Mouse (Mus musculus): Measurements from ENCODE around the gene Esm1. TPM values are rescaled to one million over a fixed set of nuclear protein-coding genes. Genes with fewer than 3 reads are reported as not detected.
A peak's percentile ranks its signal among the peaks of the same experiment; 100 is the strongest.
"Not testable (repeated sequence)": the region's sequence is repeated elsewhere in the genome, so short reads cannot be mapped to it uniquely, and the experiment has no call there.

Gene Esm1
- polyA plus RNA-seq, 1 experiment from 2014 or later: 2.6 TPM

DNA sequence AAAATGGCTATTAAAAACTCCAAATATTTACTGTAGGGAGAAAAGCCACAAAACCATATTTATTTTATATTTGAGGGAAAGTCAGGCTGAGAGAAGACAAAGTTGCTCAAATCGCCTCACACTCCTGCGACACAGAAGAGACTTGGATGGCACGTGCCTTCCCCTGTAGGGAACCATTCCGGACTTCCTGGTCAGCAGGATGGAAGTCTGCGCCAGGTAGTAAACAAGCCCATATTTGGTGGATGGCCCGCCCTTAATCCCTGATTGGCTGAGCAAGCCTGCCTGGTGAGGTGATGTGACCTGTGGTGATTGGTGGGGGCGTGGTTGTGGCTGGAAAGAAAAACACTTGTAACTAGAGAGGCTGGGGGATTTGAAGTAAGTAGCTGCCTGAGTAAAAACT lies 43.1 kb downstream of the Esm1 start:
- H3K27ac ChIP-seq (replicated peaks; ENCODE audit: low read depth, low read length); ATAC-seq (ENCODE audit: insufficient number of reproducible peaks, low FRiP score, low TSS enrichment, low read depth); H3K4me2 ChIP-seq (ENCODE audit: low read depth, severe bottlenecking); H3K9ac ChIP-seq (ENCODE audit: low read length); DNase-seq (ENCODE audit: low spot score); H3K9me3 ChIP-seq (ENCODE audit: control insufficient read depth, low read length); H3K4me1 ChIP-seq (ENCODE audit: control insufficient read depth, insufficient read depth, low read length); H3K4me3 ChIP-seq (ENCODE audit: low read depth, low read length); H3K36me3 ChIP-seq (ENCODE audit: control insufficient read depth, insufficient read depth, low read length); H3K27me3 ChIP-seq (ENCODE audit: control insufficient read depth, insufficient read depth, low read length): not testable (repeated sequence)
- WGBS: 83% methylated on average over 7 of the region's 7 CpGs

DNA sequence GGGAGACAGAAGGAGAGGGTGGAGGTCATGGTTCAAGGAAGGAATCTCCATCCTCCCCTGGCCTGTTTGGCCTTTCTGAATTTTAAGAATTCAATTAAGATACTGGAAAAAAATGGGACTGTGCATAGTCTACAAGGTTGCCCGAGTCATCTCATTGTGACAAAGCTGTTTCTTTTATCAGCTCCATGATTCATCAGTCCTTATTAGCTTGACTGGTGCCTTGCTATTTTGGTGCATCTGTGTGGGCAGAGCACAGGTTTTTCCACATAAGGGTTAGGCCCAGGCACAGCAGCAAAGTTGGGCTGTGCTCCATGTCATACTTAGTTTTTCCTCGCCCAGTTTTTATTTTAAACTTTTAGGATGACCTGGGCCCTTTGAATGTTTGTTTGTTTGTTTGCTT lies 47.3 kb downstream of the Esm1 start:
- no peak for DNase-seq (ENCODE audit: low spot score)
- no peaks in the 10 kb centered on the region for H3K27me3 ChIP-seq (ENCODE audit: control insufficient read depth, insufficient read depth, low read length)
- H3K36me3 ChIP-seq (ENCODE audit: control insufficient read depth, insufficient read depth, low read length): no peaks in the 10 kb centered on the region
- no peaks in the 10 kb centered on the region for H3K9me3 ChIP-seq (ENCODE audit: control insufficient read depth, low read length)
- H3K9ac ChIP-seq (ENCODE audit: low read length): no peak overlapping the region
- no peak for ATAC-seq (ENCODE audit: insufficient number of reproducible peaks, low FRiP score, low TSS enrichment, low read depth)
- no peak overlapping the region for H3K4me3 ChIP-seq (ENCODE audit: low read depth, low read length)
- 83% methylated on average over 2 of the region's 2 CpGs for WGBS
- H3K27ac ChIP-seq (replicated peaks; ENCODE audit: low read depth, low read length): no peak overlapping the region
- no peak overlapping the region for H3K4me2 ChIP-seq (ENCODE audit: low read depth, severe bottlenecking)
- no peaks in the 10 kb centered on the region for H3K4me1 ChIP-seq (ENCODE audit: control insufficient read depth, insufficient read depth, low read length)

DNA sequence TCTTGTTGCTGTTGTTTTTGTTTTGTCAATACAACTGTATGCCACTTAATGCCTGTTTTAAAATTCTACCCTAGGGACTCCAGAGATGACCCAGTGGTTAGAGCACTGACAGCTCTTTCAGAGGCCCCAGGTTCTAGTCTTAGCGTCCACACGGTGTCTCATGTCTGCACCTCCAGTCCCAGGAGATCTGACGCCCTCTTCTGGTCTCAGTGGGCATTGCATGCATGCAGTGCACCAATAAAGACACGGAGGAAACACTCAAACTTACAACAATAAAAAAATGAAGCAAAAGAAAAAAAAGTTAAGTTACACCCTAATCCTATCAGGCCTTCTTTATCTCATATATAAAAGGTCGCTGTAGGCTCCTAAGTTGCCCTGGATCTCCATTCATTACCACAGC lies 47.7 kb downstream of the Esm1 start:
- H3K9ac ChIP-seq (ENCODE audit: low read length): no peak overlapping the region
- H3K36me3 ChIP-seq (ENCODE audit: control insufficient read depth, insufficient read depth, low read length): no peaks in the 10 kb centered on the region
- H3K4me3 ChIP-seq (ENCODE audit: low read depth, low read length): no peak overlapping the region
- H3K4me1 ChIP-seq (ENCODE audit: control insufficient read depth, insufficient read depth, low read length): no peaks in the 10 kb centered on the region
- no peak overlapping the region for H3K4me2 ChIP-seq (ENCODE audit: low read depth, severe bottlenecking)
- H3K9me3 ChIP-seq (ENCODE audit: control insufficient read depth, low read length): no peaks in the 10 kb centered on the region
- ATAC-seq (ENCODE audit: insufficient number of reproducible peaks, low FRiP score, low TSS enrichment, low read depth): no peak
- DNase-seq (ENCODE audit: low spot score): no peak
- H3K27me3 ChIP-seq (ENCODE audit: control insufficient read depth, insufficient read depth, low read length): no peaks in the 10 kb centered on the region
- WGBS: 45% methylated on average over 5 of the region's 5 CpGs
- H3K27ac ChIP-seq (replicated peaks; ENCODE audit: low read depth, low read length): no peak overlapping the region

DNA sequence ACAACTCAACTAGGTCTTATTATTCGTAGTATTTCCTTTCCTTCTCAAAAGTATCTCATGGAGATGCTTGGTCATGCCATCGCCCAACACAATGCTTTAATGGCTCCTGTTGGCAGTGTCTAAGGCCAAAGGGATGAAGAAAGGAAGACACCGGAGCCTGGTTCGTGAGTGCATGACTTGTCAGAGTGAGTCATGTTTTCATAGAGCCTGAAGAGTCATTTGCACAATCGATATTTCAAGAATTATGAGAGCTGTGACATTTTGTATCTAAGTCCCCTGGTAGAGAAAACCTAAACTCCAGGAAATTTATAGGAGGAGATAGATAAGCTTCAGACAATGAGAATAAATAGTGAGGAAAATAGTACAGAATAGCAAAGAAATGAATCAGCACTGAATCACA lies 49.8 kb downstream of the Esm1 start:
- H3K36me3 ChIP-seq (ENCODE audit: control insufficient read depth, insufficient read depth, low read length): no peaks in the 10 kb centered on the region
- no peaks in the 10 kb centered on the region for H3K9me3 ChIP-seq (ENCODE audit: control insufficient read depth, low read length)
- no peak overlapping the region for H3K4me2 ChIP-seq (ENCODE audit: low read depth, severe bottlenecking)
- DNase-seq (ENCODE audit: low spot score) (no peak), ATAC-seq (ENCODE audit: insufficient number of reproducible peaks, low FRiP score, low TSS enrichment, low read depth) (no peak)
- no peak overlapping the region for H3K27ac ChIP-seq (replicated peaks; ENCODE audit: low read depth, low read length)
- WGBS: 90% methylated on average over 5 of the region's 5 CpGs
- H3K27me3 ChIP-seq (ENCODE audit: control insufficient read depth, insufficient read depth, low read length): no peaks in the 10 kb centered on the region
- H3K4me1 ChIP-seq (ENCODE audit: control insufficient read depth, insufficient read depth, low read length): no peaks in the 10 kb centered on the region
- no peak overlapping the region for H3K4me3 ChIP-seq (ENCODE audit: low read depth, low read length)
- no peak overlapping the region for H3K9ac ChIP-seq (ENCODE audit: low read length)

DNA sequence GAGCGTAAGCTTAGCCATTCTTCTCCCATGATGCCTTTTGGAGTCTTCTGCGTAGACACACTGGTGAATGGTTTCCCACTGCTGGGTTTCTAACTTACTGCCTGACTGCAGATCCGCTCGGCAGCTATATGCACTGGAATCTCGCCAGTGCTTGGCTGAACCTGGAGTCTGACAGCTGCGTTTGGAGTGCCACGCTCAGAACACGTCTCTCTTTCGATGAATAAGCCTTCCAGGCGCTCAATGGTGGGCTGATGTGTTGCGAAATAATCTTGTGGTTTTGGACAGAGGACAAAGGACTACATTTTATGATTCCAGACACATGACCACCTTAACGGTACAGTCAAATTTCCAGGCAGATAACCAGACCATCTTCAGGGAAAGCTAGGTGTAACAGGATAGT lies 53.4 kb downstream of the Esm1 start:
- H3K27me3 ChIP-seq (ENCODE audit: control insufficient read depth, insufficient read depth, low read length): no peaks in the 10 kb centered on the region
- no peak overlapping the region for H3K4me2 ChIP-seq (ENCODE audit: low read depth, severe bottlenecking)
- no peak overlapping the region for H3K27ac ChIP-seq (replicated peaks; ENCODE audit: low read depth, low read length)
- H3K9ac ChIP-seq (ENCODE audit: low read length): no peak overlapping the region
- H3K9me3 ChIP-seq (ENCODE audit: control insufficient read depth, low read length): no peaks in the 10 kb centered on the region
- ATAC-seq (ENCODE audit: insufficient number of reproducible peaks, low FRiP score, low TSS enrichment, low read depth) (no peak), DNase-seq (ENCODE audit: low spot score) (no peak)
- H3K4me3 ChIP-seq (ENCODE audit: low read depth, low read length): no peak overlapping the region
- 88% methylated on average over 12 of the region's 12 CpGs for WGBS
- H3K4me1 ChIP-seq (ENCODE audit: control insufficient read depth, insufficient read depth, low read length): no peaks in the 10 kb centered on the region
- no peaks in the 10 kb centered on the region for H3K36me3 ChIP-seq (ENCODE audit: control insufficient read depth, insufficient read depth, low read length)

DNA sequence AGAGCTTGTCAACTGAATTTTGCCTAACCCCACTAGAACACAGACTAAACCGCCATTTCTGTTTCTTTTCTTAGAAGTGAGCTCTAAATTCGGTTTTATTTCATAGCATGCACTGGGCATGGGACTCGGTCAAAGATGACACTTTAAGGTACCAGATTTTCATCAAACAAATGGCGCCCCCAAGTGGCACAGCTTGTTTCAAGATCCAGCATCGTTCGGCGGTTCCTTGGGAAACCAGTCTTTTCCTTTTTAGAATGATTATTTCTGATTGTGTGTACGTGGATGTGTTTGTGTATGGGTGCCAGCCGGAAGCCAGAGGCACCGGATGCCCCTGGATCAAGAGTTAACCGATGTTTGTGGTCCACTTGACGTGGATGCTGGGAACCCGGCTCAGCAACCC lies 55.8 kb downstream of the Esm1 start:
- WGBS: 32% methylated on average over 13 of the region's 13 CpGs
- H3K4me3 ChIP-seq (ENCODE audit: low read depth, low read length): no peak overlapping the region
- H3K9me3 ChIP-seq (ENCODE audit: control insufficient read depth, low read length): no peaks in the 10 kb centered on the region
- no peak overlapping the region for H3K4me2 ChIP-seq (ENCODE audit: low read depth, severe bottlenecking)
- no peak for ATAC-seq (ENCODE audit: insufficient number of reproducible peaks, low FRiP score, low TSS enrichment, low read depth)
- no peaks in the 10 kb centered on the region for H3K27me3 ChIP-seq (ENCODE audit: control insufficient read depth, insufficient read depth, low read length)
- H3K27ac ChIP-seq (replicated peaks; ENCODE audit: low read depth, low read length): no peak overlapping the region
- no peaks in the 10 kb centered on the region for H3K4me1 ChIP-seq (ENCODE audit: control insufficient read depth, insufficient read depth, low read length)
- DNase-seq (ENCODE audit: low spot score): peak; percentile 82
- H3K9ac ChIP-seq (ENCODE audit: low read length): no peak overlapping the region
- no peaks in the 10 kb centered on the region for H3K36me3 ChIP-seq (ENCODE audit: control insufficient read depth, insufficient read depth, low read length)

DNA sequence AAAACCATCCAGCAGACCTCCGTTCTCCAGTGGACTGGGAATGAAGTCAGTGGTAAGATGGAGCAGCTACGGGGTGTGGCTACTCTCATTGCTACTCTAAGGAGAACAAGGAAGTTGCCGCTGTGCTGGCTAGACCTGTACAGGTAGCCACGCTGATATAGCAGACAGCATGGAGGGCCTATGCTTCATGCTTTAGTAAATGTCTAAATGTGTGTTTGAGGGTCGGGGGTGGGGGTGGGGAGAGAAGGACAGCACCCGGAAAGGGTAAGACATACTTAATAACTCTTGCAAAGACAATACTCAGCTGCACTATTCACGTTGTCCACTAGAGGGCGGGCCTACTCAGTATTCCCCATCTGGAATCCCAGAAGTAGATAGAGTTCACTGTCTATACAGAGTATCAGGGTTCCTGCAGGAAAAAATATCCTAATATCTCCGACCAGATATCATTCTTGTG lies 57.1 kb downstream of the Esm1 start:
- no peaks in the 10 kb centered on the region for H3K4me1 ChIP-seq (ENCODE audit: control insufficient read depth, insufficient read depth, low read length)
- peak; percentile 7; the same call in 1 of the 2 replicates for ATAC-seq (ENCODE audit: insufficient number of reproducible peaks, low FRiP score, low TSS enrichment, low read depth)
- no peak overlapping the region for H3K9ac ChIP-seq (ENCODE audit: low read length)
- H3K4me2 ChIP-seq (ENCODE audit: low read depth, severe bottlenecking): no peak overlapping the region
- H3K9me3 ChIP-seq (ENCODE audit: control insufficient read depth, low read length): no peaks in the 10 kb centered on the region
- H3K27me3 ChIP-seq (ENCODE audit: control insufficient read depth, insufficient read depth, low read length): no peaks in the 10 kb centered on the region
- H3K36me3 ChIP-seq (ENCODE audit: control insufficient read depth, insufficient read depth, low read length): no peaks in the 10 kb centered on the region
- no peak overlapping the region for H3K27ac ChIP-seq (replicated peaks; ENCODE audit: low read depth, low read length)
- 32% methylated on average over 9 of the region's 9 CpGs for WGBS
- peak; percentile 89 for DNase-seq (ENCODE audit: low spot score)
- H3K4me3 ChIP-seq (ENCODE audit: low read depth, low read length): no peak overlapping the region

DNA sequence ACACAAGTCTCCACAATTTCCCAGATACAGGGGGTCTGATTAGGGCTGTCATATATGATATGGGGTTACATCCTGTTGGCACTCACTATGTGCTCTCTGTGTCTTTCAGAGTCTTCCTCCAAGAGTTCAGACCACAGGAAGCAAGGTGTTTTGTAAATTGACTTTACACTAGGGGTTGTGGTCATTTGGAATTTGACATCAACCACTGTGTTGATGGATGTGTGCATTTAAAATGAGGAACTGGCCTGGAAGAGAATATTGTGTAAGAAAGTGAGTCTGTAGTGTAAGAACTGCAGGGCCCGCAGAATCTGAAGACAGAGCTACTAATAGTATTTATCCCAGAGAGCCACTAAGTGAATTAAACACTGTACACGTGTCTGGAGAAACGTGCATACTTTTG lies 57.7 kb downstream of the Esm1 start:
- no peak overlapping the region for H3K27ac ChIP-seq (replicated peaks; ENCODE audit: low read depth, low read length)
- WGBS: 88% methylated on average over 3 of the region's 3 CpGs
- H3K27me3 ChIP-seq (ENCODE audit: control insufficient read depth, insufficient read depth, low read length): no peaks in the 10 kb centered on the region
- H3K4me2 ChIP-seq (ENCODE audit: low read depth, severe bottlenecking): no peak overlapping the region
- H3K4me1 ChIP-seq (ENCODE audit: control insufficient read depth, insufficient read depth, low read length): no peaks in the 10 kb centered on the region
- ATAC-seq (ENCODE audit: insufficient number of reproducible peaks, low FRiP score, low TSS enrichment, low read depth) (no peak), DNase-seq (ENCODE audit: low spot score) (no peak)
- no peak overlapping the region for H3K9ac ChIP-seq (ENCODE audit: low read length)
- no peaks in the 10 kb centered on the region for H3K36me3 ChIP-seq (ENCODE audit: control insufficient read depth, insufficient read depth, low read length)
- no peak overlapping the region for H3K4me3 ChIP-seq (ENCODE audit: low read depth, low read length)
- H3K9me3 ChIP-seq (ENCODE audit: control insufficient read depth, low read length): no peaks in the 10 kb centered on the region

All from limb, embryonic 11.5 days (tissue).